Mouse (Mus musculus) left cerebral cortex, postnatal 4 days (tissue): ENCODE results near the gene Dytn. TPM values are rescaled to one million over a fixed set of nuclear protein-coding genes. Genes with fewer than 3 reads are reported as not detected.

ENCODE experiments used
- DNase-seq: peaks from one replicate; pipeline ENCODE4 v3.0.0-alpha.2; 2022
- intact Hi-C: fragments of 180-260 bp; cut with DNase I; formaldehyde crosslinking; loops from one replicate; pipeline ENCODE4 v1.15.1; 2025
- total RNA-seq, 2 experiments: library from RNA; stranded (reverse); gene quantifications; 2 replicates each; pipeline ENCODE4 v1.2.3; 2021

Dytn gene
- total RNA-seq, 2 experiments from 2014 or later: not detected

GRCm38 (mm10) chr1:63603870-63604500 is 82.7 kb downstream of the Dytn start:
- no peak for DNase-seq
- intact Hi-C loops: no loop called here

GRCm38 (mm10) chr1:63586869-63587268 is 99.9 kb downstream of the Dytn start:
- intact Hi-C loops: no loop called here
- no peak for DNase-seq

GRCm38 (mm10) chr1:63579153-63579552 is 107.6 kb downstream of the Dytn start:
- intact Hi-C loops: no loop called here
- DNase-seq: no peak

- intact Hi-C loops: no loop called here
- no peak for DNase-seq
These were observed 109.9 kb downstream of the Dytn start for GRCm38 (mm10) chr1:63576803-63577202.

- no peak for DNase-seq
- intact Hi-C loops: no loop called here
These were observed 112.7 kb downstream of the Dytn start for GRCm38 (mm10) chr1:63573864-63574611.

GRCm38 (mm10) chr1:63573432-63573831 is 113.3 kb downstream of the Dytn start:
- intact Hi-C loops: no loop called here
- peak; percentile 61 for DNase-seq

Other genes with a start within 250 kb of the Dytn start
- gene Adam23, start 241.0 kb downstream of the Dytn start, total RNA-seq: 100 to 1,000 TPM; 130 to 142 TPM
- gene Gm39653, start 71.0 kb downstream of the Dytn start, total RNA-seq: not detected
- under 1 TPM in 1 of 2 experiments, not detected in 1; 0.34 TPM for gene Mdh1b, start 43.4 kb upstream of the Dytn start, total RNA-seq
- gene Fastkd2, start 43.7 kb upstream of the Dytn start, total RNA-seq: 10 to 100 TPM; 15.9 to 23.1 TPM
- gene 4933402D24Rik, start 82.3 kb upstream of the Dytn start, total RNA-seq: under 1 TPM; 0.22 to 0.40 TPM